Comparison of ENCODE assay signal across 12 mouse cellular contexts in the genomic region with DNA sequence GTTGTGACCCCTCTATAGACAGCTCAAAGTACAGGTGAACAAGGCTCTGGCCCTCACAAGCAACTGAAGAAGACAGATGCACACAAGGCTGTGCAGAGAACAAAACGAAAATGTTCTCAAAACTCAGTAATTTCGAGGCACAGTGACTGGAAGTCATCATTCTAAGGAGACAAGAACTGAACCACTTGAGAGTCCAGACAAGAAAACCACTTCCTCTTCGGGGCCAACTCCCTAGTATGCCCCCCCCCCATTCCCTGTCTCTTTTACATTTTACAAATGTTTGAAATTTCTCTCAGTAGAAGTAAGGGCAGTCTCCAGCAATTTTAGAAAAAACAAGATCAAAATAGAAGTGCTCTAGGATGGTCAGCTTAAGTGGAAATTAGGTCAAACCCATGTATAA.
"Had no signal": no experiment of that assay in that cellular context is flagged by ENCODE, and none has a peak within 500 bp of the region (broad histone marks: within the 10 kb centered on the region; RNA-seq: fewer than 3 reads in every experiment).

No protein-coding gene starts in this region.

- ATAC-seq: intestine, postnatal 0 days had no signal

- DNase-seq: kidney, adult 2 months; kidney, postnatal 25 days; layer of hippocampus, postnatal 36 days; liver, embryonic 13.5 days; lung, adult 2 months; lung, postnatal 14 days; lung, postnatal 4 days; midbrain, embryonic 14.5 days; retina, postnatal 1 day; right cerebral cortex, postnatal 4 days; thymus, postnatal 25 days had no signal
